ENCODE assay signal across 18 mouse cellular contexts in the genomic region with DNA sequence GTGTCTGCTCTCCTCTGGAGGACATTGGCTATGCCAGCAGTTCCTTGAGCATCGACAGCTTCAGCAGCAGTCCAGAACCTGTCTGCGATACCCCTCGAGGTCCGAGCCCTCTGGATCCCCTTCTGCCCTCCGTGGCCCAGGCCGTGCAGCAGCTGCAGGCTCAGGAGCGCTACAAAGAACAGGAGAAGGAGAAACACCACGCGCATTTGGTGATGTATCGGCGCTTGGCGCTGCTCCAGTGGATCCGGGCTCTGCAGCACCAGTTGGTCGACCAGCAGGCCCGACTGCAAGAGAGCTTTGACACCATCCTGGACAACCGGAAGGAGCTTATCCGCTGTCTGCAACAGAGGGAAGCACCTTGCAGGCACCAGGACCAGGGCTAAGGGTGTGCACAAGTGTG. TPM values are rescaled to one million over a fixed set of nuclear protein-coding genes. Genes with fewer than 3 reads are reported as not detected.
DNase-seq lines count a peak whose midpoint lies in the region; ATAC-seq and TF ChIP-seq lines count a peak whose summit lies in the region.
"Had no signal": no experiment of that assay in that cellular context is flagged by ENCODE, and none has a peak within 500 bp of the region (broad histone marks: within the 10 kb centered on the region; RNA-seq: fewer than 3 reads in every experiment).

No protein-coding gene starts in this region.

- no peak overlapping the region for H3K4me3 ChIP-seq in thymus, adult 2 months (ENCODE audit: control insufficient read depth, insufficient read depth, low read length)
- H3K4me3 ChIP-seq: forebrain, embryonic 10.5 days; hindbrain, embryonic 10.5 days; intestine, embryonic 15.5 days; stomach, embryonic 15.5 days had no signal

- H3K27ac ChIP-seq in thymus, adult 2 months (ENCODE audit: control insufficient read depth, insufficient read depth, low read length), result no peak overlapping the region
- H3K27ac ChIP-seq: forebrain, embryonic 10.5 days; hindbrain, embryonic 10.5 days; intestine, embryonic 15.5 days; kidney, postnatal 0 days; macrophage; stomach, embryonic 15.5 days had no signal

- peaks cover 6% of the 10 kb centered on the region for H3K27me3 ChIP-seq in thymus, adult 2 months (ENCODE audit: control insufficient read depth, insufficient read depth, low read length)
- H3K27me3 ChIP-seq: intestine, embryonic 15.5 days; Patski; stomach, embryonic 15.5 days had no signal

- DNase-seq in cerebellum, adult 11-12 months, result peak; percentile 49
- peak; percentile 31 for DNase-seq in left cerebral cortex, postnatal 4 days
- no peak for DNase-seq in left cerebral cortex, postnatal 25 days (ENCODE audit: low spot score in 2 of 2)
- peak; percentile 57 for DNase-seq in cerebellum, adult 9-10 months
- DNase-seq in layer of hippocampus, adult 9-11 months, result peak; percentile 28
- DNase-seq in thymus, postnatal 0 days (ENCODE audit: low spot score), result no peak
- no peak for DNase-seq in thymus, adult 2 months
- DNase-seq: lung, embryonic 14.5 days; midbrain, embryonic 14.5 days; thymus, postnatal 36 days had no signal

- H3K36me3 ChIP-seq in thymus, adult 2 months (ENCODE audit: control insufficient read depth, insufficient read depth, low read length), result no peaks in the 10 kb centered on the region
- H3K36me3 ChIP-seq: hindbrain, embryonic 10.5 days; intestine, embryonic 15.5 days; stomach, embryonic 15.5 days had no signal

- no peak for ATAC-seq in cerebellum, adult (ENCODE audit: insufficient number of reproducible peaks, low FRiP score, low TSS enrichment)
- ATAC-seq: intestine, embryonic 15.5 days; Patski had no signal

- TF ChIP-seq POLR2A in thymus, adult 2 months (IDR thresholded peaks at IDR 0.05; ENCODE audit: control insufficient read depth, extremely low read depth, insufficient read depth, low read length, poor library complexity), result no peak

- WGBS in thymus, adult 2 months, result 96% methylated on average over 17 of the region's 17 CpGs

- no peak for TF ChIP-seq CTCF in thymus, adult 2 months (IDR thresholded peaks at IDR 0.05; ENCODE audit: borderline replicate concordance, control insufficient read depth, extremely low read depth, insufficient read depth, low read length, poor library complexity)

- H3K4me1 ChIP-seq in thymus, adult 2 months (replicated peaks; ENCODE audit: control insufficient read depth, insufficient read depth, low read length), result peaks cover 6% of the 10 kb centered on the region
- H3K4me1 ChIP-seq: intestine, embryonic 15.5 days; stomach, embryonic 15.5 days had no signal

- intact Hi-C loops in left cerebral cortex, postnatal 4 days (cut with DNase I), result no loop called here
- intact Hi-C loops in left cerebral cortex, postnatal 25 days (cut with DNase I), result no loop called here

RNA-seq across cellular contexts. Expression of a gene that starts 2.4 kb away (rescaled TPM):
- total RNA-seq in left cerebral cortex, postnatal 4 days (2021), result 10 to 100 TPM; 43.0 to 46.9 TPM
- 10 to 100 TPM; 74.8 to 76.0 TPM for total RNA-seq in left cerebral cortex, postnatal 25 days (2021)
- 1.1 and 1.7 TPM in 2 replicates for polyA plus RNA-seq in thymus, postnatal 0 days (2015; fragmentation: Nextera tagmentation; extraction: Ambion mirVana)
- 3.6 and 4.6 TPM in 2 replicates for polyA plus RNA-seq in thymus, adult 2 months (2012; rRNA removed)

RNA-seq across cellular contexts. Expression of a gene that starts 55.3 kb away (rescaled TPM):
- total RNA-seq in left cerebral cortex, postnatal 4 days (2021), result 1 to 10 TPM; 4.2 TPM
- total RNA-seq in left cerebral cortex, postnatal 25 days (2021), result 1 to 10 TPM; 1.2 to 1.6 TPM
- polyA plus RNA-seq in thymus, postnatal 0 days (2015; fragmentation: Nextera tagmentation; extraction: Ambion mirVana), result 43.9 and 63.1 TPM in 2 replicates
- polyA plus RNA-seq in thymus, adult 2 months (2012; rRNA removed), result 8.1 and 11.4 TPM in 2 replicates

Comparison
In these comparisons a context has a peak if more than half of its experiments do, and no peak if none do; other contexts are left out.
1. DNase-seq: peak in cerebellum, adult 11-12 months (single experiment), left cerebral cortex, postnatal 4 days (single experiment), cerebellum, adult 9-10 months (single experiment) and layer of hippocampus, adult 9-11 months (single experiment); none in left cerebral cortex, postnatal 25 days (0 of 2), thymus, postnatal 0 days (single experiment) and thymus, adult 2 months (single experiment).